Mouse (Mus musculus) lung, adult 2 months (tissue): ENCODE data around the gene 4930518I15Rik.
A peak's percentile ranks its signal among the peaks of the same experiment; 100 is the strongest.

ENCODE experiments used
- CTCF ChIP-seq: fragments of 200-500 bp; IDR thresholded peaks from 2 replicates; pipeline ENCODE4 v1.5.1; 2011; ENCODE audit warnings: mild to moderate bottlenecking, low read length, control low read depth; ENCODE audit not compliant: insufficient read depth
- POLR2A ChIP-seq: fragments of 200-500 bp; IDR thresholded peaks from 2 replicates; pipeline ENCODE4 v1.6.1; 2011; ENCODE audit warnings: low read depth, mild to moderate bottlenecking, control low read depth, low read length, borderline replicate concordance; ENCODE audit errors: extremely low read depth

DNA sequence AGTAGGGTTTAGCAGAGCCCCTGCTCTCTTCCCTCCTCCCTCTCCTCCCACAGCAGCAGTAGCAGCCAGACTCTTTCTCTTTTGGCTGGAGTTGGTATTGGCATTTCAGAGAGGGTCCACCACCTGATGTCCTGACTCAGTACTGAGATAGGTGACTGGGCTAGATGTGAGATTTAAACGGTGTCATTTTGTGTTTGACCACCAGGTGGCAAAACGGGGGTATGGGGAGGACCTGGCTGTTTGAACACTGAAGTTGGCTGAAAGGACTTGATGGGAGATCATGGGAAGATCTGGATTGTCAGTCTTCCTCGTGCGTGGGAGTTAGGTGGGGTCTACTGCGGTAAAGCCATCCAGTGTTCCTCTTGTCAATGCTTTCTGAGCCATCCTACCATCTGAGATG lies 15.9 kb upstream of the 4930518I15Rik start:
- TF ChIP-seq POLR2A = no peak
- TF ChIP-seq CTCF = peak; percentile 48; the same call in 1 of the 2 replicates
